Mouse (Mus musculus): ENCODE measurements at regions not wholly inside any gene's neighbourhood (a gene's known extent, or its start where the extent isn't known, plus 50 kb on each side); places are given as distances from the start of the nearest gene placed in this dataset.

- DNase-seq (ENCODE audit: low spot score) (no peak), ATAC-seq (ENCODE audit: low FRiP score, low TSS enrichment) (no peak)
- Histone ChIP-seq H3K36me3 (ENCODE audit: control insufficient read depth, insufficient read depth, low read length) (no peaks in the 10 kb centered on the region), H3K4me3 (ENCODE audit: low read depth, low read length) (no peak overlapping the region), H3K4me2 (replicated peaks; ENCODE audit: low read depth) (no peak overlapping the region), H3K27me3 (ENCODE audit: control insufficient read depth, insufficient read depth, low read length) (no peaks in the 10 kb centered on the region), H3K27ac (replicated peaks) (no peak overlapping the region), H3K9me3 (ENCODE audit: control insufficient read depth, low read length) (no peaks in the 10 kb centered on the region), H3K4me1 (replicated peaks; ENCODE audit: control insufficient read depth, insufficient read depth) (no peaks in the 10 kb centered on the region), H3K9ac (ENCODE audit: low read length) (no peak overlapping the region)
- peak; percentile 67 for TF ChIP-seq CTCF (IDR thresholded peaks at IDR 0.05; ENCODE audit: low read depth)
- TF ChIP-seq EP300 (optimal IDR thresholded peaks at IDR 0.05) = no peak
- 73% methylated on average over 4 of the region's 4 CpGs for WGBS
Observed at GRCm38 (mm10) chr3:43783000-43783588, 1595.1 kb upstream of the Pcdh10 start.

GRCm38 (mm10) chr3:43784170-43784569, 1594.0 kb upstream of the Pcdh10 start:
- Histone ChIP-seq H3K27ac (replicated peaks) (no peak overlapping the region), H3K4me3 (ENCODE audit: low read depth, low read length) (no peak overlapping the region), H3K9ac (ENCODE audit: low read length) (no peak overlapping the region), H3K4me1 (replicated peaks; ENCODE audit: control insufficient read depth, insufficient read depth) (no peaks in the 10 kb centered on the region), H3K36me3 (ENCODE audit: control insufficient read depth, insufficient read depth, low read length) (no peaks in the 10 kb centered on the region), H3K9me3 (ENCODE audit: control insufficient read depth, low read length) (no peaks in the 10 kb centered on the region), H3K27me3 (ENCODE audit: control insufficient read depth, insufficient read depth, low read length) (no peaks in the 10 kb centered on the region), H3K4me2 (replicated peaks; ENCODE audit: low read depth) (no peak overlapping the region)
- no peak for DNase-seq (ENCODE audit: low spot score)
- no peak for ATAC-seq (ENCODE audit: low FRiP score, low TSS enrichment)
- 82% methylated on average over 2 of the region's 2 CpGs for WGBS
- TF ChIP-seq CTCF (IDR thresholded peaks at IDR 0.05; ENCODE audit: low read depth) = 0 out of 2 replicates have a peak, but pooled peaks have one; percentile 20
- TF ChIP-seq EP300 (optimal IDR thresholded peaks at IDR 0.05) = no peak
